Mouse (Mus musculus) brain, embryonic 14.5 days (tissue): ENCODE measurements at regions not wholly inside any gene's neighbourhood (a gene's known extent, or its start where the extent isn't known, plus 50 kb on each side); places are given as distances from the start of the nearest gene placed in this dataset.

Experiments
- CTCF ChIP-seq: fragments of 200-500 bp; IDR thresholded peaks from 2 replicates; pipeline ENCODE4 v1.5.1; 2012; ENCODE audit warnings: inconsistent platforms, mild to moderate bottlenecking, moderate library complexity, borderline replicate concordance; ENCODE audit not compliant: insufficient read depth, insufficient read length; ENCODE audit errors: extremely low read depth
- POLR2A ChIP-seq: fragments of 200-500 bp; IDR thresholded peaks from 2 replicates; pipeline ENCODE4 v1.6.1; 2012; ENCODE audit warnings: mild to moderate bottlenecking, inconsistent platforms, borderline replicate concordance; ENCODE audit not compliant: poor library complexity, insufficient read depth, insufficient read length, severe bottlenecking; ENCODE audit errors: extremely low read depth

GRCm38 (mm10) chr4:103455458-103455857, 141.8 kb downstream of the Oma1 start:
- TF ChIP-seq POLR2A (no peak), CTCF (no peak)
